In genomic region chr1:89245202-89246003, GRCm38 (mm10) we compare ENCODE assay signal across 9 mouse cellular contexts.
A peak's percentile ranks its signal among the peaks of the same experiment; 100 is the strongest.
DNase-seq lines count a peak whose midpoint lies in the region; ATAC-seq lines count a peak whose summit lies in the region.
"Had no signal": no experiment of that assay in that cellular context is flagged by ENCODE, and none has a peak within 500 bp of the region (broad histone marks: within the 10 kb centered on the region; RNA-seq: fewer than 3 reads in every experiment).

No protein-coding gene starts in this region.

- H3K4me2 ChIP-seq in midbrain, embryonic 12.5 days (replicated peaks), result 0 out of 2 replicates have a peak overlapping the region, but pooled peaks have one; percentile 2
- H3K4me2 ChIP-seq: embryonic facial prominence, embryonic 15.5 days; lung, embryonic 15.5 days had no signal

- no peaks in the 10 kb centered on the region for H3K27me3 ChIP-seq in hindbrain, embryonic 10.5 days (ENCODE audit: insufficient read depth, poor library complexity, severe bottlenecking)
- no peaks in the 10 kb centered on the region for H3K27me3 ChIP-seq in midbrain, embryonic 12.5 days
- H3K27me3 ChIP-seq: embryonic facial prominence, embryonic 15.5 days; lung, embryonic 15.5 days had no signal

- DNase-seq in 3134 (ENCODE audit: extremely low read depth, insufficient read length, low spot score), result peak; percentile 87
- peak; percentile 5 for DNase-seq in ZHBTc4 (ENCODE audit: low read depth, low spot score)
- DNase-seq in hindbrain, embryonic 10.5 days (ENCODE audit: low spot score), result no peak
- no peak for DNase-seq in right cerebral cortex, postnatal 25 days
- no peak for DNase-seq in frontal cortex, postnatal 10 days (ENCODE audit: low spot score in 2 of 2)

- ATAC-seq in midbrain, embryonic 12.5 days (ENCODE audit: low FRiP score, low read depth), result peak; percentile 56; the same call in 1 of the 2 replicates
- ATAC-seq in megakaryocyte progenitor cell, adult 5-6 weeks (replicated peaks; ENCODE audit: poor library complexity), result no peak

- peak overlapping the region; percentile 64 for H3K27ac ChIP-seq in hindbrain, embryonic 10.5 days
- peak overlapping the region; percentile 74 for H3K27ac ChIP-seq in midbrain, embryonic 12.5 days (replicated peaks)
- H3K27ac ChIP-seq: embryonic facial prominence, embryonic 15.5 days; lung, embryonic 15.5 days had no signal

- peaks cover 8% of the 10 kb centered on the region for H3K9me3 ChIP-seq in hindbrain, embryonic 10.5 days
- H3K9me3 ChIP-seq in midbrain, embryonic 12.5 days, result peaks cover 8% of the 10 kb centered on the region; the same call in 1 of the 2 replicates
- H3K9me3 ChIP-seq: embryonic facial prominence, embryonic 15.5 days; lung, embryonic 15.5 days had no signal

- peaks cover 10% of the 10 kb centered on the region for H3K4me1 ChIP-seq in hindbrain, embryonic 10.5 days (replicated peaks)
- H3K4me1 ChIP-seq in midbrain, embryonic 12.5 days, result peaks cover 11% of the 10 kb centered on the region

- H3K36me3 ChIP-seq in hindbrain, embryonic 10.5 days, result no peaks in the 10 kb centered on the region
- H3K36me3 ChIP-seq in midbrain, embryonic 12.5 days, result no peaks in the 10 kb centered on the region
- H3K36me3 ChIP-seq: embryonic facial prominence, embryonic 15.5 days; lung, embryonic 15.5 days had no signal

- no peak overlapping the region for H3K9ac ChIP-seq in midbrain, embryonic 12.5 days (replicated peaks)
- H3K9ac ChIP-seq: embryonic facial prominence, embryonic 15.5 days; lung, embryonic 15.5 days had no signal

- WGBS in hindbrain, embryonic 10.5 days, result 51% methylated on average over 11 of the region's 11 CpGs
- 30% methylated on average over 11 of the region's 11 CpGs for WGBS in midbrain, embryonic 12.5 days

- H3K4me3 ChIP-seq in hindbrain, embryonic 10.5 days, result no peak overlapping the region
- no peak overlapping the region for H3K4me3 ChIP-seq in midbrain, embryonic 12.5 days
- H3K4me3 ChIP-seq: embryonic facial prominence, embryonic 15.5 days; lung, embryonic 15.5 days had no signal

Comparison
In these comparisons a context has a peak if more than half of its experiments do, and no peak if none do; other contexts are left out.
1. DNase-seq: peak in 3134 (single experiment) and ZHBTc4 (single experiment); none in hindbrain, embryonic 10.5 days (single experiment), right cerebral cortex, postnatal 25 days (single experiment) and frontal cortex, postnatal 10 days (0 of 2).